Mouse (Mus musculus): ENCODE data around the gene Blm.

- no peak for TF ChIP-seq CTCF (conservative IDR thresholded peaks at IDR 0.05; ENCODE audit: low read length)
- TF ChIP-seq POU5F1 (IDR thresholded peaks at IDR 0.05; ENCODE audit: borderline replicate concordance, low read length) = no peak
- TF ChIP-seq NANOG (IDR thresholded peaks at IDR 0.05; ENCODE audit: borderline replicate concordance, low read length) = no peak
Observed at GRCm38 (mm10) chr7:80575750-80576149, 40.8 kb upstream of the Blm start.
